Mouse (Mus musculus): ENCODE measurements around the gene Stk24. TPM values are rescaled to one million over a fixed set of nuclear protein-coding genes. Genes with fewer than 3 reads are reported as not detected.

The Stk24 gene
- polyA plus RNA-seq, 1 experiment from 2014 or later, result 40.6 TPM

DNA sequence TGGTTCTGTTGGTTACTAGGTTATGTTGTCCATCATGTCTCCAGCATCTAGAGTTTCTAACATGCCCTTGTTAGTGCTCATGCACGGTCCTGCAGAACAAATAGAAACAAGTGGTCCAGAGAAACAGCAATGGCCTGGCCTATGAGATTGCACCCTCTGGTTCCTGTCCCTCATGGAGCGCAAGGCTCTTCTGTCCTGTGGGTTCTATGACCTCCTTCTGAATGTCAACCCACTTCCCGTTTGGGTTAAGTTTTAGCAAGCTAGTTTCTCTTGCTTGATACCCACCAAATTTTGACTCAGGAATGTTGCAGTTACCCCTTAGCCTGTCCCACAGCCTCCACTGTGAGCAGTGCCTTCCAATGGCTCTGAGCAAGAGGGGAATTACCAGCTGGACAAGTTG is 29.1 kb upstream of the Stk24 start:
- no peaks in the 10 kb centered on the region for H3K36me3 ChIP-seq
- no peak for ATAC-seq (ENCODE audit: borderline replicate concordance, extremely low read depth, low FRiP score, low TSS enrichment)
- no peaks in the 10 kb centered on the region for H3K9me3 ChIP-seq
- H3K9ac ChIP-seq, result no peak overlapping the region
- H3K27ac ChIP-seq, result no peak overlapping the region
- H3K4me2 ChIP-seq, result no peak overlapping the region
- H3K4me3 ChIP-seq, result no peak overlapping the region
- 68% methylated on average over 3 of the region's 3 CpGs for WGBS
- 0 out of 2 replicates have a peak, but pooled peaks cover 3% of the 10 kb centered on the region for H3K4me1 ChIP-seq
- no peaks in the 10 kb centered on the region for H3K27me3 ChIP-seq

GRCm38 (mm10) chr14:121406943-121407342 is 27.1 kb upstream of the Stk24 start:
- no peak for ATAC-seq (ENCODE audit: borderline replicate concordance, extremely low read depth, low FRiP score, low TSS enrichment)
- Histone ChIP-seq H3K9ac (no peak overlapping the region), H3K4me2 (no peak overlapping the region), H3K36me3 (no peaks in the 10 kb centered on the region), H3K4me1 (0 out of 2 replicates have a peak, but pooled peaks cover 3% of the 10 kb centered on the region), H3K4me3 (no peak overlapping the region), H3K9me3 (no peaks in the 10 kb centered on the region), H3K27me3 (no peaks in the 10 kb centered on the region), H3K27ac (no peak overlapping the region)
- WGBS, result 90% methylated on average over 7 of the region's 7 CpGs

DNA sequence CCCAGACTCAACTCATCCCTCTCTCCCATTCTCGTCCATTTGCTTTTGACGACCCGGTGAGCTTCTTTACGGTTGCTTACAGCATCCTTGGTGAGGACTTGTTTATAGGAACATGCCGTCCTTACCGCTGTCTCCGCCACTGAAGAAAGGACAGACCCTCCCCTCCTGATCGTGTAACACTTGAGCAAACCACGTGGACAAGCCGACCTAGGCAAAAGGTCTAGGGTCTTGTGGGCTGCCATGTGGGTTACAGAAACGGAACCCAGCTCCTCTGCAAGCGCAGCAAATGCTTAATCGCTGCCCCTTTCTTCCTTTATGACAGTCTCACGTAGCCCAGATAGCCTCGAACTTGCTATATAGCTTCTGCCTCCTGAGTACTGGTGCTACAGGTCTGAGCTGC is 25.7 kb upstream of the Stk24 start:
- no peak overlapping the region for H3K27ac ChIP-seq

DNA sequence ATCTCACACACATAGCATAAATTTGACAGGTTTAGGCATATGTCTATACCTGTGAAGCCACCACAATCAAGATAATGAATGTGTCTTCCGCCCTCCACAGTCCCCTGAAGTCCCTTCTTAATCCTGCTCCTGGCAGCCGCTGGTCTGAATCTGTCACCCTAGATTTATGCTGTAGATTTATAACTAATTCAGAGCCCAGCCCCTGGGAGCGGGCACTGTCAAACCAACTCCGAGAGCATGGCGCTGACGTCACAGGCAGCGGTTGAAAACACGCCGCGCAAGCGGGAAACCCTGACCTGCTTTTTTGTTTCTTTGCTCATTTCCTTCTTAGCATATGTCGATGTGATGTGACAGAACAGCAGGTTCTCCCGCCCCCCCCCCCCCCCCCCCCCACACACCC is 25.3 kb upstream of the Stk24 start:
- Histone ChIP-seq H3K9ac (no peak overlapping the region), H3K4me1 (0 out of 2 replicates have a peak, but pooled peaks cover 3% of the 10 kb centered on the region), H3K36me3 (no peaks in the 10 kb centered on the region), H3K4me2 (peak overlapping the region; percentile 44), H3K27ac (no peak overlapping the region), H3K9me3 (no peaks in the 10 kb centered on the region), H3K27me3 (no peaks in the 10 kb centered on the region), H3K4me3 (0 out of 2 replicates have a peak overlapping the region, but pooled peaks have one; percentile 1)
- no peak for ATAC-seq (ENCODE audit: borderline replicate concordance, extremely low read depth, low FRiP score, low TSS enrichment)
- WGBS, result 47% methylated on average over 12 of the region's 13 CpGs

More for the DNA sequence above, 25.7 kb upstream of the Stk24 start:
- Histone ChIP-seq H3K36me3 (no peaks in the 10 kb centered on the region), H3K9me3 (no peaks in the 10 kb centered on the region), H3K4me2 (peak overlapping the region; percentile 44), H3K27me3 (no peaks in the 10 kb centered on the region), H3K4me3 (0 out of 2 replicates have a peak overlapping the region, but pooled peaks have one; percentile 1), H3K4me1 (0 out of 2 replicates have a peak, but pooled peaks cover 3% of the 10 kb centered on the region), H3K9ac (no peak overlapping the region)
- WGBS, result 39% methylated on average over 15 of the region's 15 CpGs
- no peak for ATAC-seq (ENCODE audit: borderline replicate concordance, extremely low read depth, low FRiP score, low TSS enrichment)

DNA sequence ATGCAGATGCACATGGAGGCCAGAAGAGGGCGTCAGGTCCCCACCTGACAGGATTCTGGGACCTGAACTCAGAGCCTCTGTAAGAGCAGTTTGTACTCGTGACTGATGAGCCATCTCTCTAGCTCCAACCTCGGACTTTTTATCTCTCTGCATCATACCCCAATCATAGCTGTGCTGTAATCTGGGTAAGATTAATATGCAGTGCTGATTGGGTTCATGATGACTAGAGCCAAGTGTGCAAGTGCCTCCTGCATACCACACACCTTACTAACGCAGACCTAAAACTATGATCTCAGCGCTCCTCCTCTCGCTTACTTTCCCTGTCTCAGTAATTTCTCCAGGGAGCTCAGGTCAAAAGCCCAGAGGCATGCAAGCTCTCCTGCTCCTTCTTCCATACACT is 19.9 kb upstream of the Stk24 start:
- no peak overlapping the region for H3K9ac ChIP-seq
- H3K27ac ChIP-seq, result no peak overlapping the region
- no peaks in the 10 kb centered on the region for H3K36me3 ChIP-seq
- no peaks in the 10 kb centered on the region for H3K27me3 ChIP-seq
- H3K4me3 ChIP-seq, result no peak overlapping the region
- ATAC-seq (ENCODE audit: borderline replicate concordance, extremely low read depth, low FRiP score, low TSS enrichment), result no peak
- WGBS, result 82% methylated on average over 6 of the region's 6 CpGs
- H3K4me1 ChIP-seq, result no peaks in the 10 kb centered on the region
- H3K9me3 ChIP-seq, result no peaks in the 10 kb centered on the region
- no peak overlapping the region for H3K4me2 ChIP-seq

GRCm38 (mm10) chr14:121397471-121397870 is 17.7 kb upstream of the Stk24 start:
- H3K27me3 ChIP-seq, result no peaks in the 10 kb centered on the region
- no peaks in the 10 kb centered on the region for H3K4me1 ChIP-seq
- no peak overlapping the region for H3K4me2 ChIP-seq
- no peak overlapping the region for H3K27ac ChIP-seq
- no peaks in the 10 kb centered on the region for H3K9me3 ChIP-seq
- H3K9ac ChIP-seq, result no peak overlapping the region
- no peak overlapping the region for H3K4me3 ChIP-seq
- 59% methylated on average over 1 of the region's 1 CpGs for WGBS
- H3K36me3 ChIP-seq, result no peaks in the 10 kb centered on the region
- no peak for ATAC-seq (ENCODE audit: borderline replicate concordance, extremely low read depth, low FRiP score, low TSS enrichment)

- Histone ChIP-seq H3K9ac (no peak overlapping the region), H3K4me2 (no peak overlapping the region), H3K4me1 (no peaks in the 10 kb centered on the region), H3K27ac (no peak overlapping the region), H3K9me3 (no peaks in the 10 kb centered on the region), H3K36me3 (no peaks in the 10 kb centered on the region), H3K4me3 (no peak overlapping the region), H3K27me3 (no peaks in the 10 kb centered on the region)
- ATAC-seq (ENCODE audit: borderline replicate concordance, extremely low read depth, low FRiP score, low TSS enrichment), result no peak
- 86% methylated on average over 4 of the region's 4 CpGs for WGBS
Observed at GRCm38 (mm10) chr14:121395125-121395524, 15.3 kb upstream of the Stk24 start.

- Histone ChIP-seq H3K9me3 (no peaks in the 10 kb centered on the region), H3K36me3 (no peaks in the 10 kb centered on the region), H3K27ac (no peak overlapping the region), H3K9ac (no peak overlapping the region), H3K4me2 (no peak overlapping the region), H3K4me3 (no peak overlapping the region), H3K27me3 (no peaks in the 10 kb centered on the region), H3K4me1 (no peaks in the 10 kb centered on the region)
- 0 out of 2 replicates have a peak, but pooled peaks have one; percentile 19 for ATAC-seq (ENCODE audit: borderline replicate concordance, extremely low read depth, low FRiP score, low TSS enrichment)
- WGBS, result 77% methylated on average over 5 of the region's 5 CpGs
Observed at GRCm38 (mm10) chr14:121391927-121392326, 12.1 kb upstream of the Stk24 start.

DNA sequence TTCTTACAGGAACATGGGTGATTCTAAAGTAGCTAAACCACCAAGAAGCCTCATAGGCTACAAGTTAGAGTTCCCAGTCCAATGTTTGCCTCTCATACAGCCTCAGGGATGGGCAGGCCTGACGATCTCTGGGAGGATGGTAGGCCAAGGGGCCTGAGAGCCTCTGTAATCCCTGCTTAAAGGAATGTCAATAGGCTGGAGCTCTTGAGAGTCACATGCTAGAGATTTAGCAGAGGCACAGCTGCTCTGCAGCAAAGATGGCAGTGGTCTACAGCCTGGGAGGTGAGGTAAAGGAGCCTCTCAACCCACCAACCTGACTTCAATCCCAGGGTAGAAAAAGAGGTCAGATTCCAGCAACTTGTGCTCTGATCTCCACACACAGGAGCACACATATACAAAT is 7.9 kb upstream of the Stk24 start:
- Histone ChIP-seq H3K4me3 (no peak overlapping the region), H3K9ac (no peak overlapping the region), H3K36me3 (no peaks in the 10 kb centered on the region), H3K27ac (no peak overlapping the region), H3K4me1 (peaks cover 4% of the 10 kb centered on the region; the same call in 1 of the 2 replicates), H3K27me3 (no peaks in the 10 kb centered on the region), H3K4me2 (no peak overlapping the region), H3K9me3 (no peaks in the 10 kb centered on the region)
- 36% methylated on average over 1 of the region's 1 CpGs for WGBS
- no peak for ATAC-seq (ENCODE audit: borderline replicate concordance, extremely low read depth, low FRiP score, low TSS enrichment)

DNA sequence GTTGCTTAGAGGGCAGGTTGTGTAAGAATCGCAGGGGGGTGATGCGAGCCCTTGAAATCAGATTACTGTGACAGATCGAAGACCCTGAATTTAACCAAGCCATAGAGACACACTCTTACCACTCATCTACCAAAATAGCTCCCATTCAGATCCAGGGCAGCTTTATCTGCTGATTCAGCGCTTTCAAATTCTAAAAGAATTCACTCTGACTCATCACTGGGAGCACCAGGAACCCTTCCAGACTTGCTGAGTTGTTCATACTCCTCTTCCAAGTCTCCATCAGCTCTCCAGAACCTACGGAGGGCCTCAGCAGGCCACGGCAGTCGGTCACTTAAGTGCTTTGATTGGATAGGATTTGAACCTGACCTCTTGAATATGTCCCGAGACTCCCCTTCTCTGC is 5.6 kb upstream of the Stk24 start:
- Histone ChIP-seq H3K4me3 (no peak overlapping the region), H3K27ac (no peak overlapping the region), H3K4me2 (no peak overlapping the region), H3K36me3 (no peaks in the 10 kb centered on the region), H3K27me3 (no peaks in the 10 kb centered on the region), H3K9ac (no peak overlapping the region), H3K4me1 (peaks cover 4% of the 10 kb centered on the region; the same call in 1 of the 2 replicates), H3K9me3 (no peaks in the 10 kb centered on the region)
- 80% methylated on average over 8 of the region's 8 CpGs for WGBS
- ATAC-seq (ENCODE audit: borderline replicate concordance, extremely low read depth, low FRiP score, low TSS enrichment), result no peak

- Histone ChIP-seq H3K36me3 (no peaks in the 10 kb centered on the region), H3K27ac (no peak overlapping the region), H3K9me3 (no peaks in the 10 kb centered on the region), H3K27me3 (no peaks in the 10 kb centered on the region), H3K4me2 (no peak overlapping the region), H3K9ac (no peak overlapping the region), H3K4me1 (peaks cover 12% of the 10 kb centered on the region), H3K4me3 (no peak overlapping the region)
- 35% methylated on average over 3 of the region's 3 CpGs for WGBS
- ATAC-seq (ENCODE audit: borderline replicate concordance, extremely low read depth, low FRiP score, low TSS enrichment), result no peak
Observed at GRCm38 (mm10) chr14:121383801-121384200, 4.0 kb upstream of the Stk24 start.

DNA sequence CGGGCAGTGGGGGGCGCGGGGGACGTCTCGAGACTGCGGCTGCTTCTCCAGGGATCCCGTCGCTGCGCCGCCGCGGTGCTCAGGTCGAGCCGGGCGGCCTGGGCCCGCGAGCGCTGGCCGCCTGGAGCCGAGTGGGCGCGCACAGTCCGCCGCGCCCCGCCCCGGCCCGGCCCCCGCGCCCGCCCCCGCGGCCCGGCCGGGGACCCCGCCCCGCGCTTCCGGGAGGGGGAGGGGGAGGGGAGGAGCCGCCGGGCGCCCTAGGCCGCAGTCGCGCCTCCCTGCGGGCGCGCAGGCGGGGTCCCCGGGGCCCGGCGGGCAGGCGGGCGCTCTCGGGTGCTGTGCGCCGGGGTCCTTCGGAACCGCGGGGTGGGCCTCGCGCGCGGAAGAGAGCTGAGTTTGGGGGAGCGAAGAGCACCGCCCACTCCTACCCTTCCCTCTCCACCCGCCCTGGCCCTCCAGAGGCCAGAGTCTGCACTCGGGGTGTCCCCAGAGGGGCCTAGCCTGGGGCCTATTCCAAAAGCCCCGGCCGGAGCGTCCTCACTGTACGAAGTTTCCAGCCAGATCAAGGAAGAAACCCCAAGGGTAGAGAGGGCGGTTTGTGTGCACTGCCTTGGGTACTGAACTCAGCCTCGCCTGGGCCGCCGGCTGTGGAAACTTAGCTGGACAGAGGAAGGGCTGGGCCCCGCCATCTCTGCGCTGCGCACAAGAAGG is 540 bp downstream of the Stk24 start:
- Histone ChIP-seq H3K36me3 (no peaks in the 10 kb centered on the region), H3K4me1 (peaks cover 49% of the 10 kb centered on the region), H3K27me3 (no peaks in the 10 kb centered on the region), H3K4me3 (peak overlapping the region; percentile 83), H3K9me3 (no peaks in the 10 kb centered on the region), H3K27ac (peak overlapping the region; percentile 92), H3K4me2 (peak overlapping the region; percentile 83), H3K9ac (peak overlapping the region; percentile 95)
- WGBS, result 0% methylated on average over 15 of the region's 79 CpGs
- ATAC-seq (ENCODE audit: borderline replicate concordance, extremely low read depth, low FRiP score, low TSS enrichment), result peak; percentile 95

Data from lung, embryonic 15.5 days (tissue).